Mouse (Mus musculus) spleen, postnatal 36 days (tissue): ENCODE data around the gene Gm20479.

Experiments used
- DNase-seq, 2 experiments: peaks; one replicate each; pipeline ENCODE4 v3.0.0; 2022; ENCODE audit warnings: low spot score in 2 of 2, mixed read lengths in 1 of 2

Gm20479 gene

DNA sequence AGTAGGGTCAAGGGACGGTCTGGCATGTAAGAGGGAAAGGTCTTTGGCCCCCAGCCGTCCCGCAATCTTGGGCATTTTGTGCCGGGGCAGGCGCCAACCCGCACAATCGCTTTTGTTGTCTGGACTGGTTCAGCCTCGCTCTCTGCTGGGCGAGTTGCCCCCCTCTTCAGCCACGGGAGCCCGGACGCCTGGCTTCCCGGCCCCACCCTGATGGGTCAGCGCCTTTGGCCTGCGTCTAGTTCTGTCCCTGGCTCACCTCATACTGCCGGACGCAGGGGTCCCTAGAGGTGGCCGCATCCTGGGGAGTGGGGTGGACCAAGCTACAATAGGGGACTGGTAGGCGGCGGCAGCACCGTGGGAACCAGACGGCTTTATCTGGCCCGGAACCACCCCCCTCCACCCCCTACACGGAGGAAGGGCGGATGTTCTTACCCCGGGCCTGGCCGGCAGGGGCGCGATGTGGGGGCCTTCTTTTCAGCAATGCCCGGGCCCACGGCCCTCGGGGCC, 22.8 kb downstream of the Gm20479 start:
- no peak for DNase-seq

DNA sequence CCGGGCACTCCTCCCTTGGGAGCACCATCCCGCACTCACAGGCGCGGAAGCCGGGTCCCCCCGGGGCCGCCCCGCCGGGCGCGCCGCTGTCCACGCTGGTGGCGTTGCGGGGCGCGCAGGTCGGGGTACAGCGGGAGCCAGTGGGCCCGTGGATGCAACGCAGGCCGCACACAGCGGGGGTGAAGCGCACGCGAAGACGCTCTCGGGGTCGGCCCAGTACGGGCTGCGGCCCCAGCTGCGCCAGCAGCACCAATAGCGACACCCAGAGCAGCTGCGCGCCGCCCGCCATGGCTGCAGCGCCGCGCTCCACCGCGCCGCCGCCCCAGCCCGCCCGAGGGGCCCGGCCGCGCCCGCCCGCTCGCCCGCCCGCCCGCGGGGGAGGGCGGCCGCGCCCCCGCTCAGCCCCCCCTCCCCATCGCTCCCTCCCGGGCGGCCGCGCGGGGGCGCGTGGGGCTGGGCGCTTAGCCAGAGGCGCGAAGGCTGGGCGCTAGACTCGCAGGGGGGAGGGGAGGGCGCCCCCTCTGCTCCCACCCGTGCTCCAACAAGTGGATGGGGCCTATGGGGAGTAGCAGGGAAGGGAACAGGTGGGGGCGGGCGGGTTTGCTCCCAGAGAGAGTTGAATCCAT, 23.8 kb downstream of the Gm20479 start:
- DNase-seq: peak in 1 of 2 experiments; percentile 29

DNA sequence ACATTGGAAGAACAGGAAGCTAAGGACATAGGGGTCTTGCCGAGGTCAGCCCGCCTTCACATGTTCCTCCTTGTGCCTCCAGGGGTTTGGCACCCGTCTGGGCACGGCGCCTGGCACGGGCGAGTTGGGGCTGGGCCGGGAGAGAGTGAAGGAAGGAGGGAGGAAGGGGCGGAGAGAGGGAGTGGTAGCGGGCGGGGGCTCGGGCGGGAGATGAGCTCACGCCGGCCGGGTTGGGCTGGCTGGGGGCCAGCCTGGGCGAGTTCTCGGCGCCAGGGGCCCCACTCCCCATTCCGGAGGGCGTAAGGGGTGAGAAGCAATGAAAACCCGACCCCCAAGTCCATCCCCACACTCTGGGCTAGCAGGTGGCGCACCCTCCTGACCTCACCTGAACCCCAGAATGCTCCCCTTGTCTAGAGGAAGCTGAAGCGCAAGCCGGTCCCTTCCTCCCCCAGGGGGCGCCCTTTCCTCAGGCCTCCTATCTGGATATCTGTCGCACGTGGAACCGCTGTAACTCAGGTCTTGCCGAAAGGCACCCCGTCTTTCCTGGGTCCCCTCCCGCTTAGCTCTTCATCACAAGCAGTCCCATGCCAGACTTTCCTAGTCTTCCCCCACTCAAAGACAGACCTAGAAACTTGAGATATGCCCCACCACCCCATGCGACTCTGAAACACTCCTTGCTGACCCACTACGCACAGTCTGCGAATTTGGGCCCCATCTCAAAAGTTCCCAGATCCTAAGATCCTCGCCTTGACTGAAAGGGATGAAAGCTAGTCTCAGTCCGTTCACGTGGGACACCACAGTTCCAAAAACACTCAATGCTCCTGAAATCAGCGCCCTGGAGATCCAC, 24.6 kb downstream of the Gm20479 start:
- DNase-seq: peak; percentile 83 to 85

DNA sequence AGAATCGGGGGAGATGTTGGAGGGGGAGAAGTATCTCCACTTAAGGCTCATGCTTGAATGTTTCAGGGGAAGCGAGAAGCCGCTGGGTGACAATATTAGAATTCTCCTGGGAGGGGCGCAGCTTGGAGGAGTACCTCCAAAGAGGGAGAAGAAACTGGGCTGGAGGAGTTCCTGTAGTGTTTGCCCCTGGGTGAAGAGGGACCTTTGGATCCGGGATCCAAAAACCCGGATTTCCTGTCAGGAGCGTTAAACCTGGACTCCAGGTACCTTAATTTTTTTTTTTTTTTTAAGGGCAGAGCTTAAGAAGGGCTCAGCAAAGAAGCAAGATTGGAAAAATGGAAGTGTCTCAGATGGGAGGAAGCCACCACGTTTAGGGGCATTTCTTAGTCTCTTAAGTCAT, 25.4 kb downstream of the Gm20479 start:
- no peak for DNase-seq

DNA sequence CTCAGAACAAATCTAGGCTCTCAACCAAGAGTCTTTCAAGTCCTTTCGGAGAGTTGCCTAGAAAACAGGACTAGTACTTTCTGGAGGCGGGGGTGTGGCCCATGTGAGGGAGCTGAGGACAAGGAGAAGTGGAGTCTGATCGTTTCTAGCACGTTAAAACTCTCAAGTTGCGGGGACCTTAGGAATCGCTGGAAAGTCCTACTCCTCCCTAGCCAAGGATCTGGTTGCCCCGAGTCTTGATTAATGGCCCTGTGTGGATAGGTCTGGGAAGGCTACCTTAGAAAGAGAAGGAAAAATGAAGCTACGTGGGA, 25.7 kb downstream of the Gm20479 start:
- DNase-seq: no peak

DNA sequence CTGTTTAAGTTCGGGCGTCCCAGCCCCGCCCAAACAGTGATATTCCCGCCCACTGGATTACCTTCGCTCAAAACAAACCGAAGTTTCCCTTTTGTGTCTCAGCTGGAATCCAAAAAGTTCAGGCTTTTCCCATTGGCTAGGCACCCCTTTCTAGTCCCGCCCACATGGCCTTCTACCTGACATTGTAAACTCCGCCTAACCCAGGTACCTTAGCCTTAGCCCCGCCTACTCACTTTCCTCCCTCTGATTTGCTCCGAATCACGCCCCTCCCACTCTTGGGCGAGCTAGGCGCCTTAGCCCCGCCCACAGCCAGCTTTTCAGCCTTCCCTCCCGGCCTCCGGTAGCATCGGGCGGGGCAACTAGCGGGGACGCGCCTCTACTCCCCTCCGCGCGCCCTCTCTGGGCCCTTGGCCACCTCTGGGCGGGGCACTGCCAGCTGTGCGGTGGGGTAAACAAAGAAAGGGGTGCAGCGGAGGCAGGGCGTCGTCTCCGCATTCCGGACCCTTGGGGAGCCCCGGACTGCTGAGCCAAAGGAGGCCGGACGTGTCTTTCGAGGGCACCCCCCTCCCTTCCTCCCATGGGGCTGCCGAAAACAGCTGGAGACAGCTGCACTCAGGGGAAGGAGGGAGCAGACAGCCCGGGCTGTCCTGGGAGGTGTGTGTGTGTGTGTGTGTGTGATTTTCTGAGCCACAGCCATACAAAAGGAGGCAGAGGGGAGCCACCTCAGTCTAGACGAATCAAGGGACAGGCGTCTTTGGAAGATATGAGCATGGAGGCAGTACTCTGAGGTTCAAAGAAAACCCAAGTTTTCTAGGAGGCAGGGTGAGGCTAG, 26.3 kb downstream of the Gm20479 start:
- peak; percentile 90 to 91 for DNase-seq

DNA sequence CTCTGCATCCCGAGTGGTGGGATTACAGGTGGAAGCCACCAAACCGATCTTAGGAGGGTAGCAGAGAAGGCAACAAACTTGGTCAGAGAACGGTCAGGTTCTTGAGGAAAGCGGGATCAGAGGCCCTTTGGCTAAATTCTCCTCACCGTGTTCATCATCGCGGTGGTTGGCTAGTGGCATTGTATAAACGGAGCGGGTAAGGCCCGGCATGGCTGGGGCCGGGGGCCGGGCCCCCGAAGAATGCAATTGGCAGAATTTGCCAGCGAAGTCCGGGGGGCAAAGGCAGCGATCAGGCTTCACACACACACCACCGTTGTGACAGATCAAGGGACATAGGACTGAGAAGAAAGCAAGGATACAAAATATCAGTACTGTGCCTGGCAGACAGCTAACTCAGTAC, 27.2 kb downstream of the Gm20479 start:
- no peak for DNase-seq

DNA sequence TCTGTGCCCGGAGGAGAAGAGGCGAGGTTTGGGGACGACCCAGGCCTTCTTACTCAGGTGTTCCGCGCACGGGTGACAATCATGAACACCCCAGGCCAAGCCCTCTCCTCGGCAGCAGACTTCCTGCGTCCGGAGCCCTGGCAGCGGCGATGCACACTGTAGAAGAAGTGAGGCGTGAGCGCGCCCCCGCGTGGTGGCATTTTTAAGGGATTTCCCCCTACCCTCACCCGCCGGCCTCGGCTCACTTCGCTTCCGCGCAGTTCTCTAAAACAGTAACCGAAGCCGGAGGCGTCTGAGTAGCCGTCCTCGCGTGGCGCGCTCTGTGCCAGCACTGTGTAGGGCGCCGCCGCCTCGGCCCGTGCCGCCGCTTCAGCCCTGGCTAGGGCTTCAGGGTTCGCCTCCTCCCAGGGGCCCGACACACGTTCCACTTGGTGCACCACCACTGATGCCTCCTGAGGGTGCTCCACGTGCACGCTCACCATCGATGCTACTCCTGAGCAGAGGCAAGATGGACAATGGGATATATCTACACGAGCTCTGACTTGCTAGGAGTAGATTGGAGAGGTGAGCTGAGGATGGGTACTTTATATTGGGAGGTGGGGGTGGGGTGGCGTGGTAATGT, 27.8 kb downstream of the Gm20479 start:
- DNase-seq: peak; percentile 88 to 90

DNA sequence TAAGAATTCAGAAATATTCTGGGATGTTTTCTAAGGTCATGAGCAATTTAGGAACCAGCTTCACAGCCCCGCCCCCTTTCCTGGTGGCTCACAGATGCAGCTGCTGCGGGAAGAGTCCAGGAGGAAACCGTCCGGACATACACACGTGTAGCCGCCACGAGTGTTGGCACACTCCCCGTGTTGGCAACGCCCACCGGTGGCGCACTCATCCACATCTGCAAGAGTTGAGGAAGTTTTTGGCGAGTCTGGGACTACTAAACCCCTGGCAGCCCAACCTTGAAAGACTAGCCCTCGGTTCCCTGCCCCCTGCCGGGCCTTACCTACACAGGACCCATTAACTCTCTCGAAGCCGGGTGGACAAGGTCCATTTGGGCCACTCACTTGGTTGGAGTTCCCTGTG, 28.6 kb downstream of the Gm20479 start:
- no peak for DNase-seq

DNA sequence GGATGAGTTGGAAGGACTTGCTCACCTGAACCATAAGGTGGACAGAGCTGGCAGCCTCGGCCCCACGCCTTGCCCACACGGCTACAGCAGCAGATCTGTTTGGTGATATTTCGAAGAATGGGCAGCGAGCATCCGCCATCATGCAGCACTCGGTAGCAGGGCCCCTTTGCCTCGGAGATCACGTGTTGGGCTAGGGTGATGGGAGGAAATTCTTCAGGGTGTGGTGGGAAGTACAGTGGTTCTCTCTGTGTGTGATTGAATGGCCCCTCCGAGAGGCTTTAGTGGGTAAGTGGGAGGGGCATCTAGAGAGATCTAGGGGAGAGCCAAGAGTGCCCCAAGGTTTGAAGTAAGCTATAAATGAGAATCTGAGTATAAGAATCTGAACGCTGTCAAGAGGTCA, 29.1 kb downstream of the Gm20479 start:
- DNase-seq: no peak

DNA sequence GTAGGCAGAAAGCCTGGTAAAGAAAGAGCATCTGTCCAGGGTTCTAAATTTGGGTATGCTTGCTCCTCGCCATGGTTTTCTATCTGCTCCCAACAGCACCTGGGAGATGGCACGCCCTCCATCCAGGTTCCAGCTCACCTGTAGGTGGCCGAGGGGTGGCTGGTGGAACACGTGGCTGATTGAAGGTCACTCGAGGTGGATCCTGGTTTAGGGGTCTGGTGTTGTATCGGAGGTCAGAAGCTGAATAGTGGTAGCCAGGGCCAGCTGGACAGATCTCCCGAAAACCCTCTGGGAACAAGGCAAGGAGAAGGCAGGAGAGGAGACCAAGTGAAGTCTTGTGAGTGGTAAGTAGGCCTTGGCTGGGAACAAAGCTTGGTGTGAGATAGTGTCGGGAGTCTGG, 29.7 kb downstream of the Gm20479 start:
- DNase-seq: no peak

DNA sequence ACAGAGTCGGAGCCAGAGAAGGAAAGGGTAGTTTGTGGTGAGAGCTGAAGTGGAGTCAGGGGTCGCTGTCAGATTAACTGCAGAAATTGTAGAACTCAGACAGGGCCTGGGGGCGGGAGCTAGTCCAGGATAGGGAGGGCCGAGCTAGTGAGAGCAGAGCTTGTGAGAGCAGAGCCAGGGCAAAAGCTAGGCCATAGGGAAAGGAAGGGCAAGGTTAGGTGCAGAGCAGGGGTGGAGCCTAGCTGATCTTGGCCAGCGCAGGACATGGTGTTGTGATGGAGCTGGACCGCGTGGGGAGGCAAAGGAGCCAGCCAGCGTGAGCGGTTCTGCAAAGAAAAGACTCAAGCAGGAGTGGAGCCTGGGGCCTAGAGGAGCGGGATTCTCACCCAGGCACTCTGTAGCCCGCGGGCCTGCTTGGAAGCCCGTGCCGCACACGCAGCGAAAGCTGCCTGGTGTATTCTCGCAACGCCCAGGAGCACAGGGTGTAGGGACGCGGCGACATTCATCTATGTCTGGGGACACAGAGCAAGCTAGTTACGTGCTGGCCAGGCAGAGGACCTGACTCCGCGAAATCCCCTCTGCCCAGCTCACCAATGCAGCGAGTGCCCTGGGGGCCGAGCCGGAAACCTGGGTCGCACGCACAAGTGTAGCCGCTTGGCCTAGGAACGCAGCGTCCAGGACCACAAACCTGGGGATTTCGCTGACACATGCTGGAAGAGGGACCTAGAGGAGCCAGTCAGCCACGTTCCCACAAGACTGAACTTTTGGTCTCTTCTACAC, 30.9 kb downstream of the Gm20479 start:
- no peak for DNase-seq

DNA sequence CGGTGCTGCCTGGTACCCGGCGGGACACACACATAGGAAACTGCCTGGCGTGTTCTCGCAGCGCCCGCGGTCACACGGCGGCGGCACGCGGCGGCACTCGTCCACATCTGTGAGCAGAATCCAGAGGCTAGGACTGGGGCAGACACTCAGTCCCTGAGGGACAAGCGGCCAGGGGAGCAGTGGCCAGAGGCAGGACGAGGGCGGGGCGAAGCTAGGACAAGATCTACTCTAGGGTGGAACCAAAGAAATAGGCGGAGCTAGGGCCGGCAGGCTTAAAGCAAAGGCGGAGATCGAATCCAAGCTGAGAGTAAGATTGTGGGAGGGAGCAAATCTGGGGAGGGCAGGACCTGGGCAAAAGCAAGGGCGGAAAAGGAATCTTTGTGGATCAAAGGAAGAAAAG, 31.5 kb downstream of the Gm20479 start:
- DNase-seq: no peak

DNA sequence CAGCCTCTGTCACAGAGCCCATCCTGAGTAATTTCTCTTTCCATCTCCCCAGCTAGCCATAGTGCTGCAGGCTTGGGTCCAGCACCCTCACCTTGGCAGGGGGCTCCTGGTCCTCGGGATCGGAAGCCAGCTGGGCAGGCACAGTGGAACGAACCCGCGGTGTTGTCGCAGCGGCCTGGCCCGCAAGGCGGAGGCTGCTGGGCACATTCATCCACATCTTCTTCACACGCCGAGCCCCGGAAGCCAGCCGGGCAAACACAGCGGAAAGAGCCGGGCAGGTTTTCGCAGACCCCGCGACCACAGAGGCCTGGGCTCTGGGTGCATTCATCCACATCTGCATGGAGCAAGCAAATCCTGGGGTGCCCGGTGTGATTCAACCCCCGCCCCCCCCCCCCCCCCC, 32.3 kb downstream of the Gm20479 start:
- DNase-seq: no peak

DNA sequence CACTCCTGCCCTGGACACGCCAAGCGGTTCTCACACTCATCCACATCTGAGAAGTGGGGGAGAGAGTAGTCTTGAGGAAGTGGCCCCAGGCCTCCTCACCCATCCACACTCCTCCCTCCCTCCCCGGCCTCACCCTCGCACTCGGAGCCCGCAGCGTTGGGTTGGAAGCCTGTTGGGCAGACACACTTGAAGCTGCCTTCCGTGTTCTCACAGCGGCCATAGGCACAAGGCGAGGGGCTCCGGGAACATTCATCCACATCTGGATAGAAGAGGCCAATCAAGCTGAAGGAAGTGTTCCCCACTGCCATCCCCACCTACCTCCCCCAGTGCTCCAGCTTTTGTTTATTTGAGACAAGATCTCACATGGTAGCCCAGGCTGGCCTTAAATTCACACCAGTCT, 33.1 kb downstream of the Gm20479 start:
- no peak for DNase-seq

DNA sequence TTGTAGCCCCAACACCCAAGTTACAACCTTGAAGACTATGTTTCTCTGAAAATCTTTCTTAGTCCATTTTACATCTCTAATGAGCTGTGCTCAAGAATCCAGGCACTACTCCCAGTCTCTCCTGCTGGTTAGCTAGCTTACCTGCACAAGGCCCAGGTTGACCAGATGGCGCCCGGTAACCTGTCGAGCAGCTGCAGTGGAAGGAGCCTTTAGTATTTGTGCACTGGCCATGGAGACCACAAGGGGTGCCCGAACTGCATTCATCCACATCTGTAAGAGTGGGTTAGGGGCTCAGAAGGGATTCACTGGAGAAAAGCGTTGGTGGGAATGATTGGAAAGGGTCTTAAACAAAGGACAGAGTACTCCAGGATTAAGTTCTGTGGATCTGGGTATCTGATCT, 34.2 kb downstream of the Gm20479 start:
- no peak for DNase-seq

DNA sequence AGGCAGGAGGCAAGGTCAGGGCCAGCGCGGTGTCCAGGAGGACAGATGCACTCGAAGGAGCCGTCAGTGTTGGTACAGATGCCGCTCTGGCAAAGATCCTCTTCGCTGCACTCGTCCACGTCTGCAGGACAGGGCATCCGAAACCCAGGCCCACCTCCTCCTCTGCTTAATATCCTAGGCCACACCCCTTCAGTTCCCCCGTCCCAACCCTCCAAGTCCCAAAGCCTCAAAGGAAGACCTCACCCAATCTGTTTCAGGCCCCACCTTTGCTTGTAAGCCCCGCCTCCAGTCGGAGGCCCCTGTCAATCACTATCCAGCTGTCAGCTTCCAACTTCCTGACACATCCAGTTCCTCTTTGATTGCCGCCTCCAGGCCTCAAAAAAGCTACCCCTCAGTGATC, 34.9 kb downstream of the Gm20479 start:
- no peak for DNase-seq

DNA sequence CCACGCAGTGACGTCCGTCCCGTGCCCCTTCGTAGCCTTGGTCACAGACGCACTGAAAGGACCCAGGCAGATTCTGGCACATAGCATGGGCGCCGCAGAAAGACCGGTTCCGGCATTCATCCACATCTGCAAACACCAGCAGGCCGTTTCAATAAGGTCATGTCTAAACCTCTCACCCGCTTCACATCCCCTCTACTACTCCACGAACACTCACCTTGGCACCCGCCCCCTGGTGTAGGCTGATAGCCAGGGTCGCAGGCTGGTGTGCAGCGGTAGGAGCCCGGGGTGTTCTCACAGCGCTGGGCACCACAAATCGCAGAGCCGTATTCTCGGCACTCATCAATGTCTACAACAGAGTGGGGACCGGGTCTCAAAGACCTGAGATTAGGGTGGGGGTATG, 37.8 kb downstream of the Gm20479 start:
- no peak for DNase-seq

DNA sequence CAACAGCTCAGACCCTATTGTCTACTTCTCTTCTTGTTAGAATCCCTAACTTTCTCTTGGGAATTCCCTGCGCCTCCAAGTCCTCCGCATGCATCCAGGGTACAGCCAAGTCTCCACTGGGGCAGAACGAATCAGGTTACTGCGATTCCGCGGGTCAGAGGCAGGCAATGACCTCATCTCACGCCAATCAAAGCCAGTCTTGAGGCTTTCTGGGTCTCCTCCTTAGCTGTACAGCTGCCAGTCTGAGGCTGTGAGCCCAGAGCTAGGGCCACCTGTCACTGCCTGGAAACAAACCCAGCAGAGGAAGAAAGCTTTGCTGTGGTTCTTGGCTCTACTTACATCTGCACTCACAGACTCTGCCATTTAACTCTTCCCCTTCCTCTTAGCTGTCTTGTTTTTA, 41.3 kb downstream of the Gm20479 start:
- DNase-seq: no peak

DNA sequence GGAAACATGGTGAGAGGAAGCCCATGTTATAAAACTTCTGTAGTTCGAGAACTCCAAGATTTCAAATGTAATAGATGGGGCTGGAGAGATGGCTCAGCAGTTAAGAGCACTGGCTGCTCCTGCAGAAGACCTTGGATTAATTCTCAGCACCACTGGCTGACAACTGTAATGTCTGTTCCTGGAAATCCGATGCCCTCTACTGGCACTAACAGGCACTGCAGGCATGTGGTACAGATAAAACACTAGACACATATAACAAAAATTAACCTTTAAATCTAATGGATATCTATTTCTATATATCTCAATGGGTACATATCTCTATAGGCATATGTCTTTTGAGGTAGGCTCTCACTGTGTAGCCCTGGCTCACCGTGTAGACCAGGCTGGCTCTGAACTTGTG, 42.8 kb downstream of the Gm20479 start:
- no peak for DNase-seq

DNA sequence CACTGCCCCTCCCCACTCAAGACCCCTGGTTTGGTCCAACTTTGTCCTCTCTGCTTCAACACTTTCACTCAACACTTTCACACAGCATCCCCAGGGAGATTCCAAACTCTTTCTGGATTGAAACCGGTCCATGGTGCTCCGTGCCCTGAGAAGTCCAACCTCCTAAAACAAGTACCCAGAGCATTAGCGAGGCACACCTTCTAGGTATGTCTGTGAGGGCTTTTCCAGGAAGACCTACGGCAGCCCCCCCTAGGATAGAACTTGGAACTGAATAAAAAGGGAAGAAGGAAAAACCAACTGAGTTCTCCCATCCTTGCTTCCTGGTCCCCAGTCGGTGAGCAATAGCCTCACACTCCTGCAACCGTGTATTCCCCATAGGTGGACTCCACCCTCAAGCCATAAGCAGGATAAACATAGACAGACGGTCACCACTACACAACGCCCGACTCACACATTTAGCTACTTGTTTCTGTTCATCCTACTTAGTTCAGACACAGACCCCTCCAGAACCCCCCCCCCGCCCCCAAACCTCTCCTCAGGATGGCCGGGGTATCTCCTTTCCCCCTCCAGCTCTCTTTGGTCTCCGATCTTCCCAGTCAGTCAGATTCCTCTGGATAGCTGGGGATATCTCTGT, 45.5 kb downstream of the Gm20479 start:
- no peak for DNase-seq
